Mouse (Mus musculus): ENCODE results near the gene Ncor2.

Gene Ncor2

GRCm38 (mm10) chr5:125191608-125192007, 12.6 kb upstream of the Ncor2 start:
- DNase-seq (ENCODE audit: low read depth) = no peak

GRCm38 (mm10) chr5:125190105-125190813, 11.2 kb upstream of the Ncor2 start:
- DNase-seq (ENCODE audit: low read depth) = no peak

- peak; percentile 90 for DNase-seq (ENCODE audit: low read depth)
Observed at GRCm38 (mm10) chr5:125189625-125190024, 10.6 kb upstream of the Ncor2 start.

GRCm38 (mm10) chr5:125188812-125189598, 10.0 kb upstream of the Ncor2 start:
- DNase-seq (ENCODE audit: low read depth) = no peak

- DNase-seq (ENCODE audit: low read depth) = no peak
Observed at GRCm38 (mm10) chr5:125184826-125185225, 5.8 kb upstream of the Ncor2 start.

GRCm38 (mm10) chr5:125183321-125184003, 4.4 kb upstream of the Ncor2 start:
- DNase-seq (ENCODE audit: low read depth) = peak; percentile 69

GRCm38 (mm10) chr5:125180630-125181263, 1.7 kb upstream of the Ncor2 start:
- no peak for DNase-seq (ENCODE audit: low read depth)

GRCm38 (mm10) chr5:125179735-125180629, 963 bp upstream of the Ncor2 start:
- peak; percentile 65 for DNase-seq (ENCODE audit: low read depth)

- DNase-seq (ENCODE audit: low read depth) = peak; percentile 72
Observed at GRCm38 (mm10) chr5:125178171-125179006, 630 bp downstream of the Ncor2 start.

GRCm38 (mm10) chr5:125177481-125178134, 1.4 kb downstream of the Ncor2 start:
- DNase-seq (ENCODE audit: low read depth) = peak; percentile 92

GRCm38 (mm10) chr5:125176864-125177263, 2.2 kb downstream of the Ncor2 start:
- no peak for DNase-seq (ENCODE audit: low read depth)

GRCm38 (mm10) chr5:125176370-125176766, 2.7 kb downstream of the Ncor2 start:
- no peak for DNase-seq (ENCODE audit: low read depth)

- no peak for DNase-seq (ENCODE audit: low read depth)
Observed at GRCm38 (mm10) chr5:125175673-125176369, 3.2 kb downstream of the Ncor2 start.

- no peak for DNase-seq (ENCODE audit: low read depth)
Observed at GRCm38 (mm10) chr5:125174726-125175672, 4.0 kb downstream of the Ncor2 start.

GRCm38 (mm10) chr5:125173868-125174267, 5.2 kb downstream of the Ncor2 start:
- no peak for DNase-seq (ENCODE audit: low read depth)

- no peak for DNase-seq (ENCODE audit: low read depth)
Observed at GRCm38 (mm10) chr5:125172831-125173615, 6.0 kb downstream of the Ncor2 start.

- no peak for DNase-seq (ENCODE audit: low read depth)
Observed at GRCm38 (mm10) chr5:125171259-125171658, 7.8 kb downstream of the Ncor2 start.
